24 mouse cellular contexts compared by ENCODE assay signal in the genomic region with DNA sequence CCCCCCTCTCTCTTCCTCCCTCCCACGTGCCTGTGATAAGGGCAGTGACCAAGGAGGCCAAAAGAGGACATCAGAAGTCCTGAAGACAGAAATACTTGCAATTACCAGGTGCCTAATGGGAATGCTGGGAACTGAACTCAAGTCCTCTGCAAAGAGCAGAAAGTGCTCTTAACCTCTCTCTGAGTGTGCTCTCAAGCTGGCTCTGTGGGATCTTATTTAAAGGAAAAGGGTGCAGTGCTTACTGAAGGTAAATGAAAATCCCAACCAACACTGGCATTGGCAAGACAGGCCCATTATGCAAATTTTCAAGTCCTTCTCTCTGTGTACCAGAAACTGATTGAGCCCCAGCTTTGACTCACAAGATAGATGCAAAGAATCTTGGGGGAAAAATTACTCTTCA.
"Had no signal": no experiment of that assay in that cellular context is flagged by ENCODE, and none has a peak within 500 bp of the region (broad histone marks: within the 10 kb centered on the region; RNA-seq: fewer than 3 reads in every experiment).

No protein-coding gene starts in this region.

- H3K4me2 ChIP-seq: heart, embryonic 11.5 days; heart, embryonic 13.5 days; heart, embryonic 15.5 days; hindbrain, embryonic 13.5 days; hindbrain, embryonic 15.5 days; intestine, embryonic 15.5 days; limb, embryonic 12.5 days had no signal

- H3K27ac ChIP-seq: heart, adult 2 months; heart, embryonic 13.5 days; heart, embryonic 15.5 days; hindbrain, embryonic 13.5 days; hindbrain, embryonic 15.5 days; intestine, embryonic 15.5 days; layer of hippocampus, adult 2 months; left cerebral cortex, adult 2 months; limb, embryonic 10.5 days; limb, embryonic 12.5 days had no signal

- ATAC-seq: inflammation-experienced regulatory T-cells, adult 6 months; intestine, embryonic 15.5 days; intestine, postnatal 0 days had no signal

- H3K9me3 ChIP-seq: heart, embryonic 13.5 days; heart, embryonic 15.5 days; hindbrain, embryonic 13.5 days; hindbrain, embryonic 15.5 days; intestine, embryonic 15.5 days; limb, embryonic 10.5 days; limb, embryonic 12.5 days had no signal

- H3K4me1 ChIP-seq: heart, embryonic 13.5 days; heart, embryonic 15.5 days; hindbrain, embryonic 13.5 days; hindbrain, embryonic 15.5 days; intestine, embryonic 15.5 days; limb, embryonic 10.5 days; limb, embryonic 12.5 days had no signal

- H3K27me3 ChIP-seq: heart, embryonic 13.5 days; heart, embryonic 15.5 days; hindbrain, embryonic 13.5 days; hindbrain, embryonic 15.5 days; intestine, embryonic 15.5 days; limb, embryonic 12.5 days had no signal

- H3K9ac ChIP-seq: heart, embryonic 13.5 days; heart, embryonic 15.5 days; hindbrain, embryonic 13.5 days; hindbrain, embryonic 15.5 days; intestine, embryonic 15.5 days; limb, embryonic 12.5 days had no signal

- DNase-seq: gastrocnemius, postnatal 14 days; gastrocnemius, postnatal 36 days; heart, adult 11 months; heart, adult 2 months; heart, postnatal 14 days; heart, postnatal 36 days; kidney, adult 18-20 months; kidney, adult 8-10 months; kidney, postnatal 10 days; kidney, postnatal 25 days; kidney, postnatal 4 days; liver had no signal

- H3K36me3 ChIP-seq: heart, embryonic 13.5 days; heart, embryonic 15.5 days; hindbrain, embryonic 13.5 days; hindbrain, embryonic 15.5 days; intestine, embryonic 15.5 days; limb, embryonic 10.5 days; limb, embryonic 12.5 days had no signal

- H3K4me3 ChIP-seq: heart, adult 2 months; heart, embryonic 13.5 days; heart, embryonic 15.5 days; hindbrain, embryonic 13.5 days; hindbrain, embryonic 15.5 days; intestine, embryonic 15.5 days; layer of hippocampus, adult 2 months; left cerebral cortex, adult 2 months; limb, embryonic 10.5 days; limb, embryonic 12.5 days had no signal
